Mouse (Mus musculus) left cerebral cortex, postnatal 4 days (tissue): ENCODE data around the gene Tuba1a. TPM values are rescaled to one million over a fixed set of nuclear protein-coding genes. Genes with fewer than 3 reads are reported as not detected.
"Not testable (repeated sequence)": the region's sequence is repeated elsewhere in the genome, so short reads cannot be mapped to it uniquely, and the experiment has no call there.

Experiments
- DNase-seq: peaks from one replicate; pipeline ENCODE4 v3.0.0-alpha.2; 2022
- intact Hi-C: fragments of 180-260 bp; cut with DNase I; formaldehyde crosslinking; loops from one replicate; pipeline ENCODE4 v1.15.1; 2025
- total RNA-seq, 2 experiments: library from RNA; stranded (reverse); gene quantifications; 2 replicates each; pipeline ENCODE4 v1.2.3; 2021

Tuba1a gene
- total RNA-seq, 2 experiments from 2014 or later: 8,276 to 8,744 TPM

DNA sequence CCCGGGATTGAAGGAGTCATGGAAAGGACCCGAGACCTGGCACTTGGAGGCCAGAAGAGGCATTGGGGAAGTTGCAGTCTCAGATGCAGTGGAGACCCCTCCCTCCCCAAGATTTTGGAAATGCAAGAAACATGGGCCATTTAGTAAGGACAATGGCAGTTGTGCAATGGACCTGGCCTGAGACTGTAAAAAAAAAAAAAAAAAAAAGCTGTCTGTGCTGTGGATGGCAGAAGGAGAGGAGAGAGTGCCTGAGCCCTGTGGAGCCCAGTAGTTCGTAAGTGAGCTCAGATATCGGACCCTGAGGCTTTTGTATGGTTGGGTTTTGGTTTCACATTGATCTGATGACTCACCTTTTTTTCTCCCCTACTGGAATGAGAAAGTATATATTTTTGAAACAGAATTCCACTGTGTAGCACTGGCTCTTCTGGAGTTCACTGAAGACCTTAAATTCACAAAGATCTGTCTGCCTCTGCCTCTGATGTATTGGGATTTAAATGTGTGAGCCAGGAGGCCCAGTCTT lies 5.5 kb upstream of the Tuba1a start:
- DNase-seq: no peak
- intact Hi-C loops: no loop called here

- intact Hi-C loops: no loop called here
- no peak for DNase-seq
Measured at GRCm38 (mm10) chr15:98957475-98957874, 4.0 kb upstream of the Tuba1a start.

DNA sequence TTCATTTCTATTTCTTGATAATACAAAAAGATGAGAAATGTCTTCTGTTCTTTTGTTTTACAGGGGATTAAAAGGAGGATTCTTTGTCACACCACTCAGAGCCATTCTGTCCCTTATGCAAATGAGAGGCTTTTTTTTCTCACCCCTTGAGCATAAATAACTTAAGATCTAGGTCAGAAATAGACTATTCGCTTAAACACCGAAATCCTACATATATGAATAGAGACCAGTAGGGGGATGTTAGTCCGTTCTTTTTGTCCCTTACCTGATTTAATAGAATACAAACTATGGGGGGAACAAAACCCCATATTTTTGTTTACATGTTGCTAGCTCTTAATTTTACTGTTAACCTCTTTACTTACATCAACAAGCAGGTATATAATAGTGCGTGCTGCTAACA lies 2.5 kb upstream of the Tuba1a start:
- intact Hi-C loops: no loop called here

GRCm38 (mm10) chr15:98955324-98955723 lies 1.8 kb upstream of the Tuba1a start:
- no peak for DNase-seq
- intact Hi-C loops: no loop called here

More for the DNA sequence above, 2.5 kb upstream of the Tuba1a start:
- no peak for DNase-seq

DNA sequence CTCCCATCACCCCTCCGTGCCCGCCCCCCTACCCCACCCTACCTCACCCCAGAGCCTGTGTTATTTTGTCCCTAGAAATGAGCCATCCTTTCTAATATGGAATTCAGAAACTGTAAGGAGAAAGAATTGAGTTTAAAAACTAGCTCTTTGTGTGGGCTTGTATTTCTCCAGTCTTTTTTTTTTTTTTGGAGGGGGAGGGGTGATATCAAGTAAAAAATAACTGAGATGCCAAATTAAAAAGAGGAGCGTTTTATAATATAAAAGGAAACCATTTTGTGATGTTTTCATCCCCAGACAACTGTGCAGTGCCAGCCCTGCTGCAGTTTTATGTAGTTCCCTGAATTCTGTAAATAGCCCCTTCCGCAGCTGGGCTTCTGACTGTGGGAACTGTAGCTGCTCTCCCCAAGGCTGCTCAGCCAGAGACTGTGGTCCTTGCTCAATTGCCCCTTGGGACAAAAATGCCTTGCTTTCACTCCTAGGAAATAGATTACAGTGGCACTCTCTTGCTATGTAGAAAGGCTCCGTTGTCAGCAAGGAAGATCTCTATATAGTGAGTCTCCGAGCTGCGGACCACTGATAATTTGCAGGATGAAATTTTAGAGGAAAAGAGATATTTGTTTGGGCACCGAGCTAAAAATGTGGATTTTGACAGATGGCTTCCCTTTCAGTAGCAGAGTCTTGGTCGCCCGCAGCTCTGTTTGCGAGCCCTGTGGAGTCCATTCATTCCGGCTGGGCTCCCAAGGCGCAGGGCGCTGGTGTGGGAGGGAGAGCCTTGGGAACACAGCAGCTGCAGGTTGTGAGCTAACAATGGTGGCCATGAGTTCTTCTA lies 1.1 kb upstream of the Tuba1a start:
- peak; percentile 66 for DNase-seq
- intact Hi-C loops: no loop called here

DNA sequence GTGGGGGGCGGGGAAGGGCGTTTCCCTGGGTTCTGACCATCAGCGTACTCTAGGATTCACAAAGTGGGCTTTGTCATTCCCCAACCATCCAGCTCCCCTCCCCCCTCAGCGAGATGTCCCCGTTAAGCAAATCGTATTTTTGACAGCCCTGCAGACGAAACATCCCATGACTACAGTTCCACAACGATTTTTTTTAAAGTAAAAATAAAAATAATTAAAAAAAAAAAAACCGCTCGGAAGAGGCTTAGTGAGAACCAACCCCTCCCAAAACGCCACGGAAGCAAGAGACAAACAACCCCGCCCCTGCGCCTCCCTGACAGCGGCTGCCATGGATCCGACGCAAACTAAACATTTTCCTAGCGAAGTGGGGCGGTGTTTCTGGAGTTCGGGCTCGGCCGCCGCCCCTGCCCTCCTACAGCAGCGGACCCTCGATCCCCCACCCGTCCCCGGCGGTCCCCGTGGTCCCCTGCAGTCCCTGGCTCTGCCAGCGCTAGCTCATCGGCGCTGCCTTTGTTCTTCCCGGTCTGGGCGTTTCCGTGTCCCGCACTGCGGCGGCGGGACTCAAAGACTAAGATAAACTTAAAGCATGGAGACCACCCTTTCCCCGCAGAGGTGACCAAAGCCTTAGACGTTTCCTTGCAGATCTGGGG lies 627 bp downstream of the Tuba1a start:
- peak; percentile 80 for DNase-seq
- intact Hi-C loops: loop anchor here (2.0 kb wide), 2 partner anchors 32 to 40 kb away; no protein-coding TSS in a partner anchor

DNA sequence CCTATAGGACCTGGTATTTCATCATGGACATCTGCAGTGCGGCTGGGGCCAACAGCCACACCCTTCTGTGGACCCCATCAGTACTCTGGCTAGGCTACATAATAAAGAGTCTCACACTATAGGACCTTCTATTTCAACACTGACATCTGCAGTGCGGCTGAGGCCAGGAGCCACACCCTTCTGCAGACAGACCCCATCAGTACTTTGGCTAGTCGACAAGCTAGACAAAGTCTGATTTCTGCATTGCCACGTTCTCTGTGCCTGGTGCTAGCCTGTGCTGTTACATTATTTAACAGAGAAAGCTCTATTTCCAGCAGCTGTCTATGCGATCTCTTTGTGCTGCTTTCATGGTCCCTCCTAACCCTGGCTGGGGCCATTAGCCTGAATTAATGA lies 1.4 kb downstream of the Tuba1a start:
- DNase-seq: no peak
- intact Hi-C loops: loop anchor here (2.0 kb wide), 2 partner anchors 33 to 41 kb away; no protein-coding TSS in a partner anchor

DNA sequence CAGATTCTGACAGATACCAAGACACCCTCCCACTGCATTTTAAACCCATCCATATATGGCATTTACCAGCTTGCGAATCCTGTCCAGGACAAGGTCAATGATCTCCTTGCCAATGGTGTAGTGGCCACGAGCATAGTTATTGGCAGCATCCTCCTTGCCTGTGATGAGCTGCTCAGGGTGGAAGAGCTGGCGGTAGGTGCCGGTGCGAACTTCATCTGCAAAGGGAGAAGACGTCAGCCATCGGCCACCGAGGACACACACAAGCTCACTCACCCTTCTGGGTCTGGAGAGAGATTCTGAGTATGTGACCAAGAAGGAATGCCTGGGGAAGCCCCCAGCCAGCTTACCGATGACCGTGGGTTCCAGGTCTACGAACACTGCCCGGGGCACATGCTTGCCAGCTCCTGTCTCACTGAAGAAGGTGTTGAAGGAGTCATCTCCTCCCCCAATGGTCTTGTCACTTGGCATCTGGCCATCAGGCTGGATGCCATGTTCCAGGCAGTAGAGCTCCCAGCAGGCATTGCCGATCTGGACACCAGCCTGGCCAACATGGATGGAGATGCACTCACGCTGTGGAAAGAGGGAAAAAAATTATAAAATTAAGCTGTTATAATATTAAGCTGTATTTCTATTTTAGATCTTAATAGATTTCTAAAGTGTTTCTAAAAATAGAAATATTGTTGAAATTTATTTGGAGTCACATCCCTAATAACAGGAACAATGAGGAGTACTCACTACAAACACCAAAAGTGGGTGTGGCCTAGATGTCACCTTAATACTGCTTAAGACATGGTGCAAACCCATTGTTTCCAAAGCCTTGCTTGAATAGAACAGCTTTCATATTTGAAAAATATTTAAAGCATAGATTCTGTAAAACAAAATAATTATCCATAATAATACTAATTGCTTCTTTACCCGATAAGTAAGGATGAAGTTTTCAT lies 2.1 kb downstream of the Tuba1a start:
- not testable (repeated sequence) for DNase-seq
- intact Hi-C loops: loop anchor here (2.0 kb wide), 2 partner anchors 33 to 41 kb away; no protein-coding TSS in a partner anchor

GRCm38 (mm10) chr15:98949607-98949892 lies 4.0 kb downstream of the Tuba1a start:
- no peak for DNase-seq
- intact Hi-C loops: no loop called here

GRCm38 (mm10) chr15:98948857-98949606 lies 4.5 kb downstream of the Tuba1a start:
- no peak for DNase-seq
- intact Hi-C loops: no loop called here

GRCm38 (mm10) chr15:98948382-98948781 lies 5.1 kb downstream of the Tuba1a start:
- intact Hi-C loops: no loop called here
- DNase-seq: no peak

DNA sequence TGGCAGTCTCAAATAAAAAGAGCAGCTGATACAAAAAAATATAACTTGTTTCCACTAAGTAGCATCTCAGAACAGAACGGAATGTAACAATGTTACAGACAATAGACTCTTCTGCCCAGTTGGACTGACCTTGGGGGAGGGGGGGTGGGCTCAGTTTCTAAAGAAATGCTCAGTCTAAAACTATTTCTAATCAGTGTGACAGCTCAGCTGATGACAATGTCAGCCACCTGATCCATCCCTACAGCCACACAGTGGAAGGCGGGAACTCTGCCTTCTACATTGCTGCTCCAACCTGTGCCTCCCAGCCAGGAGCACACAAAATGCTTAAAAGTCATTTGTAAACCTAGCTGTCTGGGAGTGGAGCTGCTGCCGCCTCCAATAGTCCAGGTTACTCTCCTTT lies 5.6 kb downstream of the Tuba1a start:
- no peak for DNase-seq
- intact Hi-C loops: no loop called here

GRCm38 (mm10) chr15:98943133-98943532 lies 10.4 kb downstream of the Tuba1a start:
- DNase-seq: no peak
- intact Hi-C loops: no loop called here

DNA sequence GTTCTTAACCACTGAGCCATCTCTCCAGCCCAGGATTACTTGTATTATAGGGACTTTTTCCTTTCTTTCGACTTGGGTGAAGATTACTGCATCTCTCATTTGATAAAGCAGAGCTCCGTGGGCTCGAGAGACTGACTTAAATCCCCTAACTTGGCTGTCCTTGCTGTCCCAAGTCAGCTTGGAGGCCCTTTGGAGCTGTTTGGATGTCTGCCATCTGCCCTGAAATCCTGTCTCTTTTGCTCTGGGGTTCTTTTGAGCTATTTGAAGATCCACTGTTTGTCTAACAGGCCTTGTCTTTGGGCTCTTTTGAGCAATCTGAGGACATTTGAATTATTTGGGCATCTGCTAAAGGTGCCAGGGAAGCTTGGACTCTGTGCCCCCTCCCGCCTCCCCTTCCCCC lies 11.4 kb downstream of the Tuba1a start:
- intact Hi-C loops: no loop called here
- DNase-seq: no peak

DNA sequence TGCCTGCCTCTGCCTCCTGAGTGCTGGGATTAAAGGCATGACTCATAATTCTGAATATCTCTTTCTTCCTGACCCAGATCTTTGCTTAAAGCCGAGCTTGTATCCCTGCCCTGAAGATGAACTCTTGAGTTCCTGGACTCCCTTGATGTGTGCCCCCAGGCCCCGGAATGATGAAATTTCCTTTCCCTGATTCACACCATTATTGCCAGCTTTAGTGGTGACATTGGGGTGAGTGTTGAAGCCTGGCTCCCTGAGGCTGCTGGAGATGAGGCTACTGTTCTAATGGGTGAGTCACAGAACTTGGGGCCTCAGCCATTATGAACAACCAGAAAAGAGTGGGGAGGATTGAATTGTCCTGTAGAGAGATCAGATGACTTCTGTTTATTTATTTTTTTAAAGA lies 12.0 kb downstream of the Tuba1a start:
- intact Hi-C loops: no loop called here
- no peak for DNase-seq

DNA sequence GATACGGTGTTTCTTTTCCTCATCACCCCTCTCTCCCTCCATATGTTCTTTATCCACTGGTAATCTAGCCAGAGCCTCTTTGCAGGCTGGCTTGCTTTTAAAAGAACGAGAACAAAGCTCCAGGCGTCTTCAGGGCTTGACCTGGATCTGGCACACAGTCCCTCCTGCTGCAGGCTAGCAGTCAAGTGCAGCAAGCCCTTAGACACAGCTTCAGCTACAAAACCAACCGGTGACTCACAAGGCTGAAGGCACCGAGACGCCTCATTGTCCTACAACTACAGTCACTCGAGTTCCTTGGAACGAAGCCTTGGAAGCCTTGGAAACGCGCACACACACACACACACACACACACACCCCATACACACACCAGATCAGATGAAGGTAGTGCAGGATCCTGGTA lies 12.7 kb downstream of the Tuba1a start:
- peak; percentile 36 for DNase-seq
- intact Hi-C loops: no loop called here

GRCm38 (mm10) chr15:98934217-98934839 lies 19.2 kb downstream of the Tuba1a start, which contains the start of gene Tuba1b:
Tuba1b (minus strand) TSS chr15:98934565.
- intact Hi-C loops: no loop called here
- peak; percentile 94 for DNase-seq

DNA sequence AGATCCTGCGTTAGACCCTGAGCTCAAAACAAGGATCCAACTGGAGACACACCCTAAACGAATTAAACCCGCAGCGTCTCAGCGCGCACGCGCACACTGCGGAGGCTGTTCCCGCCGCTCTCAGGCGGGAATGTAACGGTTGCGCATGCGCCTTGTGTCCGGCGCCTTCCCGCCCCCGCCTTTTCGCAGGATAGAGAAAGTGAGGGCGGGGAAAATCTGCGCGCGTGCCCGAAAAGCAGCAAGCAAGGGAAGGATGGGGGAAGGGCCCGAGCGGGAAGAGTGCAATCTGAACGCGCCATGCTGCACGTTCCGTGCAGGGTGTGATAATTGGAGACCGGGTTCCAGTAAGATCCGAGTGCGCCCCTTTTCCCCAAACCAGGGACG lies 19.7 kb downstream of the Tuba1a start:
- DNase-seq: peak; percentile 99
- intact Hi-C loops: no loop called here

GRCm38 (mm10) chr15:98933004-98933671 lies 20.4 kb downstream of the Tuba1a start:
- DNase-seq, intact Hi-C loops: not testable (repeated sequence)
